Mouse (Mus musculus) embryonic fibroblast, embryonic 13.5 days (primary cell): ENCODE measurements around the gene Pdcl2. TPM values are rescaled to one million over a fixed set of nuclear protein-coding genes. Genes with fewer than 3 reads are reported as not detected.

Source experiments
- H3K27ac ChIP-seq: 2 replicates; pipeline ENCODE4 v1.5.1; 2012; ENCODE audit warnings: low read length, control low read depth, inconsistent platforms; ENCODE audit not compliant: insufficient read depth
- H3K4me1 ChIP-seq: 2 replicates; pipeline ENCODE4 v1.6.1; 2011; ENCODE audit warnings: low read length; ENCODE audit not compliant: control insufficient read depth, insufficient read depth
- H3K4me3 ChIP-seq: 2 replicates; pipeline ENCODE4 v1.5.1; 2011; ENCODE audit warnings: mild to moderate bottlenecking, control low read depth, low read length; ENCODE audit not compliant: insufficient read depth
- CTCF ChIP-seq: IDR thresholded peaks from 2 replicates; pipeline ENCODE4 v1.5.1; 2011; ENCODE audit warnings: mild to moderate bottlenecking, control low read depth, low read length, moderate library complexity, borderline replicate concordance; ENCODE audit not compliant: insufficient read depth
- POLR2A ChIP-seq: IDR thresholded peaks from 2 replicates; pipeline ENCODE4 v1.6.1; 2011; ENCODE audit warnings: low read depth, mild to moderate bottlenecking, control low read depth, low read length, moderate library complexity
- polyA plus RNA-seq: library from polyadenylated mRNA; stranded (reverse); fragments of >200 nt; gene quantifications from 2 replicates; pipeline ENCODE4 v1.2.4, GENCODE M21; 2011; ENCODE audit warnings: low read depth; ENCODE audit not compliant: missing spikeins, insufficient read length

Pdcl2 gene
- polyA plus RNA-seq, 1 experiment: not detected

DNA sequence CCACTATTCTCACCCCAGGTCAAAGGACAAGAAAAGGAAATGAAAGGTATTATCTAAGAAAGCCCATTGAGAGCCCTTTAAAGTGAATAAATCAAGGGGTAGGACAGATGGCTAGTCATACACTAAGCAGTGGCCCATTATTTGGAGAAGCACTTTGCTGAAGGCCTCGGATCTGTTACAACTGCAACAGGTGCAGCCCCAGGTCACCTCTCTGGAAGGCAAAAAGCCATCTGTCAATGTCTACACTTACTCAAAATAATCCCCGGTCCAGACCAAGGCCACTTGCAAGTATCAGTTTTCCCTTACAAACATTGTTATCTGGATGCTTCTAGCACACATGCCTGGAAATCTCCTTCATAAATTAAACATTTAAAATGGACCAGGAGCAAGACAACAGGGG is 10.0 kb upstream of the Pdcl2 start:
- no peak overlapping the region for H3K4me3 ChIP-seq
- H3K4me1 ChIP-seq: no peaks in the 10 kb centered on the region
- no peak for TF ChIP-seq POLR2A
- H3K27ac ChIP-seq: no peak overlapping the region

DNA sequence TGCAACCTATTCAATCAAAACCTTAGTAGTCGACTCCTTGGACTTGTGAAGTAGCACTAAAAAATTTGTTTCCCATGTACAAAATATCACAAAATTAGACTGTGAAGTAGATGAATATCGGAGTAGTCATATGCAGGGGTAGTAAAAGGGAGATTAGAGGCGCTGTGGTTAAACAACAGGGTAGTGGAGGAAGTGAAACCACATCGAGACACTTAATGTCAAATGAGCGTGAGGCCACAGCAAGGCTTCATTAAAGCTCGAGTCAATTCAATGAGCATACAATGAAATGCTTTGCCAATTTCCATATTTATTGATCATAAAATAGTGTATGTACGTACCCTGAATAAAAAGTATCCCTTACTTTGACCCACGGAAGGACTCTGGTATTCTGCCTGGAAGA is 6.1 kb upstream of the Pdcl2 start:
- Histone ChIP-seq H3K4me3 (no peak overlapping the region), H3K27ac (no peak overlapping the region), H3K4me1 (no peaks in the 10 kb centered on the region)
- no peak for TF ChIP-seq CTCF
- no peak for TF ChIP-seq POLR2A

DNA sequence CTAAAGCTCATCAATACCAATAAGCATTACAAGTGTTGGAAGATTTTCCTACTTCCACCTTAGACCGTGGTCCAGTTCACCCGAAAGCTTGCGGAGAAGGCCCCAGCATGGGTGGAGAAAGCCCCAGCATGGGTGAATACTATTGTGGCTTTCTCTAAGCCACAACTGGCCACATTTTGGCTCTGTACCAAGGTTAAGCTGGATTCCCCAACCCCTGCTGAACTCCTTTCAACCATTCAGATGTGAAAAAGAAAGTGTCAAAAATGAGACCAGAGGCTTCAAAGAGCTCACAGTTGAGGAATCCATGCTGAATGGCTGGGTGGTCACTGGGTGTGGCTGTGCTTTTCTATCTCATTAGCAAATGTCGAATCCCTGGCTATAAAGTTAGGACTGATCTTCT is 2.9 kb upstream of the Pdcl2 start:
- Histone ChIP-seq H3K4me3 (no peak overlapping the region), H3K4me1 (no peaks in the 10 kb centered on the region), H3K27ac (no peak overlapping the region)
- no peak for TF ChIP-seq POLR2A
- no peak for TF ChIP-seq CTCF

DNA sequence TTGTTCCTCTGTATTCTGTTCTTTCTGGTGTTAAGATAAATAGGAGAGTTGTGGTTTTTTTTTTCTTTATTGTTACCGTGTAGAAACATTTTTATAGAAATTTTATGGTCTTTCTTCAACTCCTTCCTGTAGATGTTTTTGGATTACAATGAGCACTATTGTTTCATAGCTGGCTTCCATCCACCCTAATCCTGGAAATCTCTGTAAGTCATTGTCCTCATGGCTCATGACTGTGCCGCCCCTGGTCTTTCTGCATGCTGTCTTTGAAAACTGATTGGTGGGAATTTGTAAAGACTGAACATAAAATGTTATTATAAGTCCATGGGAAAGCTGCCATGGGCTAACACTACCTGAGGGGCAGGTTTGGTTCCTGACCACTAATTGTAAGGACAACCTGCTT is 3.7 kb downstream of the Pdcl2 start:
- H3K4me1 ChIP-seq: no peaks in the 10 kb centered on the region
- no peak overlapping the region for H3K27ac ChIP-seq
- H3K4me3 ChIP-seq: no peak overlapping the region
- no peak for TF ChIP-seq CTCF
- no peak for TF ChIP-seq POLR2A

DNA sequence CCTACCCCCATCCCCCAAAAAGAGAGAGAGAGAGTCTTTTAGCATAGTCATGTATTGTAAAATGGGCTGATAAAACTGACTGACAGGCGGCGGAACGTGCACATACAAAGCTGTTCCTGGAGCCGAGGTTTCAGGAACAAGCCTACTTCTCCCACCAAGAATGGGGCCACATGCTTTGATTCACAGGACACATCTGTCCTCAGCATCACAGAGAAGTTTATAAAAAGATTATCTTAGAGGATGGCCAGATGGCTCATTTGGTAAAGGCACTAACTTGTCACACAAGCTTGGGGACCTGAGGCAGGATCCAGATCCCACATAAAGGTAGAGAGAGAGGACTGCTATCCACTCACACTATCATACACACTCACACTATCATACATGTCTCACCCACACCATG is 5.8 kb downstream of the Pdcl2 start:
- no peak for TF ChIP-seq CTCF
- TF ChIP-seq POLR2A: no peak
- Histone ChIP-seq H3K4me1 (no peaks in the 10 kb centered on the region), H3K27ac (no peak overlapping the region), H3K4me3 (no peak overlapping the region)

DNA sequence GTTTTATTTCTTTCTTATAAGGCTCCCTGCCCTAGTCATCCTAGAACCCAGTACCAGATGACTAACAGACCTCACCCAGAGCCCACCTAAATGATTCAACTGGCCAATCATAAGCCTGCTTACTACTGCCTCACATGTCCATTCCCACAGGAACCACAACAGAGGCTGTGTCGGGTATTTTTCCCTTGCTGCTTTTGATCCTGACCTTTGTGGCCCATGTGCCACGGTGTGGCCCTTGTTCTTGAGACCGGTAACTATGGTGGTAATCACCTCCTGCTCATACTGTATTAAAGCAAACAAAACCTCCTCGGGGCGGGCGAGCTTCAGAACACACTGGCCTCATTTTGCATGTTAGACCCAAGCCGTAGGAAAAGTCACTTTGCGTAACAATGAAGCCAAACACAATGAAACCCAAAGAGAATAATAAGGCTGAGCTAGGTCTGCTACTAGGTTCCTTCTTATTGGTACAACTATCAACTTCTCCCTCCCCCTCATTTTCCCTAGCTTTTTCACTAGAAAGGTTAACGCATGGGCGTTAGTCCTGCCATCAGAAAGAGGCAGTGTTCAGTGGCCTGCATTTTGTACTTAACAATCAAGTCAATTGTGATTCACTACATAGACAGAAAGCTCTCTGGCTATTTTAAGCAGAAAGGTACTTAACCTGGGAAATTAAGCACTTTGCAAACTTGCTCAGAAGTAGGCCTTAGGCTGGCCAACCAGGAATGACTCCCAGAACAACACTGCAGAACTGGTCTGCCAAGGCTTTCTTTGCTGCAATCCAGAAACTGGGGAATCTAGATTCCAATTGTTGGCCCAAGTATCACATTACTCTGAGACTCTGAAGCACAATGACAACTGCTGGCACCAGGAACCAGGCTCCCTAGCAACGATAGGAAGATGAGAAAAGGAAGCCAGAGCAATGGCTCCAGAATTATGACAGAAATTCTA is 9.4 kb downstream of the Pdcl2 start:
- H3K4me1 ChIP-seq: no peaks in the 10 kb centered on the region
- H3K4me3 ChIP-seq: no peak overlapping the region
- H3K27ac ChIP-seq: no peak overlapping the region
- TF ChIP-seq POLR2A (no peak), CTCF (no peak)

DNA sequence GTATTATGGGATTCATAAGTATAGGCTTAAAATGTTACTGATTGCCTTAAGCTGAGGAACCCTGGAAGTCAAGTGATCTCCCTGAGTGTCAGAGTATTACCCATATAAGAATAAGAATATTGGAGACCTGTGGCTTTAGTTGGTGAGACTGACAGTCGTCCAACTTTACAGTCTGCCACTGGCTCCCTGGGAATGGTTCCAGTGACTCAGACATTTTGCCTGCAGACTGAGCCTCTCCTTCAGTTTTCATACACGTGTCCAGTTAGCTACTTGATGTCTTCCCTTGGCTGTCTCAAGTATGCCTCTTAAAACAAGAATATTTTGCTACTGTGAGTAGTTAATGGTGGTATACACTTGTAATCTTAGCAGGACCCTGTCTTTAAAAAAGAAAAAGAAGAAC is 22.8 kb downstream of the Pdcl2 start:
- TF ChIP-seq POLR2A (no peak), CTCF (no peak)
- H3K27ac ChIP-seq: no peak overlapping the region
- no peak overlapping the region for H3K4me3 ChIP-seq
- no peaks in the 10 kb centered on the region for H3K4me1 ChIP-seq

DNA sequence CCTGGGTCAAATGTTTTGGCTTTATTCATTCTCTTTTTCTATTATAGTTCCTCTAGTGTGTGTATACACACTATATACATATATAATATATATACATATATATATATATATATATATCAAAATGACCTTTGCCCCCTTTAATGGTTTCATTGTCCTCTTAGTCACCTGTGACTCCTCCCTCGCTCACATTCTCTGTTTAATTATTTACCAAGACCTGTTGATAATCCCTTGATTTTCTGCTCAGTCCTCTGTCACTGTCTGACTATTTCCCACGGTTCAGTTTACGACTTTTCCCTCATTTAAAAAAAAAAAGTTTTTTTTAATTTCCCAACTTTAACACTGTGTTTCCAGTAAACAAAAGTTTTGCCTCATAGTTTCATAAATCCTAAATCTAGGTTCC is 24.7 kb downstream of the Pdcl2 start:
- Histone ChIP-seq H3K4me3 (no peak overlapping the region), H3K27ac (no peak overlapping the region), H3K4me1 (no peaks in the 10 kb centered on the region)
- TF ChIP-seq POLR2A (no peak), CTCF (no peak)

DNA sequence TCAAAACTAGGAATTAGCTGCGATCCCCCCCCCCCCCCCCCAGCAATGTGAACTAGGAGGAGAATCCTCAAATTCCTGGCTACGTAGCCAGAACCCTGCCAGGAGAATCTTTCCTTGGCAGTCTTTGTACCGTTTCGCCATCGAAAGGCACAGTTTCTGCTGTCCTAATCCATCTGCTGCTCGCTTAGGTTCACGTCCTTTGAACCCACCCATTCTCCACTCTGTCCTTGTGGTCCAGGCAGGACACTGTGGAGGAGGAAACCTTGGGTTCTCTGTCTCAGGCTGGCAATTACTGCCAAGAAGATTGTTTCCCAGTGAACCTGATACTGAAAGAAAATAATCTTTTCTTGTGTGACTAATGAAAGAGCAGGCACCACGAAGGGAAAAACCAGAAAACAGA is 25.3 kb downstream of the Pdcl2 start:
- TF ChIP-seq CTCF (no peak), POLR2A (peak; percentile 39; the same call in 1 of the 2 replicates)
- Histone ChIP-seq H3K4me1 (no peaks in the 10 kb centered on the region), H3K27ac (no peak overlapping the region), H3K4me3 (peak overlapping the region; percentile 31)

DNA sequence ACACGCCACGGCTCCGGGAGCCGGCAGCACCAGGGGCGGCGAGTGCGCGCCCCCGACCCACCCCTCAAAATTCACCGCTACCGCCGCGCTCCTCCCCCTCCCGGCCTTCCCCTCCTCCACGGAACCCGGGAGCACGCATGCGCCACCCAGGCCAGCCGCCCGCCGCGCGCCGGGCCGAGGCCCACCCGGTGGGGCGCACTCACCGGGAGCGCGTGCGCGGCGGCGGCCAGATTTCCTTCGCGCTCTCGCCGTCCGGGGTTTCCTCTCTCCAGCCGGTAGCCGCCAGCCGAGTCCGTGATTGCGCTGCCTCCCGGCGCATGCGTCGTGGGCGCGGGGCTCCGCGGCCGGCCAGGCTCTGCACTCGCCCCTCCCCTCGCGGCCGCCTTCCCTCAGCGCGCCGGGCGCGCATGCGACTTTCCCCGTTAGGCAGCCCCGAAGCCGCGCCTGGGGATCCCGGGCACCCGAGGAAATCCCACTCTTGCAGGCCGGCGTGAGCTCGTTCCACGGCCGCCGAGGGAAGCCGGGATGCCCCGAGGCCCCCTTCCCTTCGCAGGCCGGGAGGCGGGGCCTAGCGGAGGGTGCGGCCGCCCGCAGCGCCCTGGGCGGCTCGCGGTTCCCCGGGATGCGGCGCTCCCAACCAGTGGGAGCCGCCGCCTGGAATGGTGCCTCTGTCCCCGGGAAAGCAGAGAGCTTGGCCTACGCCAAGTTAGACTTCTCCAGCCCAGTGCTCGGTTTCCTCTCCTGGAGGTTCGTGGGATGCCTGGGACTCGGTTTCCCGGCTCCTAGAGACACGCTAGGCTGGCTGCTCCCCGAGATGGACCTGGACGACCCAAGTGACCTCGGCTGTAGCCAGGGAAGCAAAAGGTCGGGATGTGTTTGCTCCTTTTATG is 26.3 kb downstream of the Pdcl2 start, which contains the start of gene Clock:
Gene Clock, minus strand, starts transcription at position 341 of the 890 bp plus-strand sequence.
- TF ChIP-seq POLR2A: peak; percentile 62
- no peak for TF ChIP-seq CTCF
- Histone ChIP-seq H3K27ac (peak within 1 kb of the TSS; percentile 94), H3K4me1 (no peaks in the 10 kb centered on the region)

More for the DNA sequence above, 26.3 kb downstream of the Pdcl2 start, which contains the start of gene Clock:
- H3K4me3 ChIP-seq: peak within 1 kb of the TSS; percentile 78
